Mouse (Mus musculus): ENCODE data around the gene Fgd5.

GRCm38 (mm10) chr6:92042850-92043249 lies 64.2 kb downstream of the Fgd5 start:
- TF ChIP-seq NRF1 (IDR thresholded peaks at IDR 0.05; ENCODE audit: insufficient read depth, low read depth, low read length, poor library complexity, severe bottlenecking): no peak
- TF ChIP-seq POLR2A (IDR thresholded peaks at IDR 0.05; ENCODE audit: control insufficient read depth in 1 of 2, insufficient read depth in 1 of 2, low read depth in 1 of 2, low read length in 2 of 2, poor library complexity in 1 of 2): no peak
- TF ChIP-seq TAL1 (IDR thresholded peaks at IDR 0.05; ENCODE audit: low read length): peak; percentile 76
- no peak for TF ChIP-seq CHD2 (IDR thresholded peaks at IDR 0.05; ENCODE audit: low read length)
